Mouse (Mus musculus) right cerebral cortex, postnatal 25 days (tissue): Measurements from ENCODE around the gene Stum.
"Not testable (repeated sequence)": the region's sequence is repeated elsewhere in the genome, so short reads cannot be mapped to it uniquely, and the experiment has no call there.

Source experiments
- DNase-seq: peaks from one replicate; pipeline ENCODE4 v3.0.0; 2022

The Stum gene

GRCm38 (mm10) chr1:180483399-180484291 is at the start of gene Stum:
Stum (minus strand) TSS chr1:180483504.
- peak; percentile 64 for DNase-seq

- no peak for DNase-seq
These were observed 49.4 kb upstream of the Stum start for GRCm38 (mm10) chr1:180532671-180533070.

- DNase-seq = no peak
These were observed 47.4 kb upstream of the Stum start for GRCm38 (mm10) chr1:180530457-180531263.

- DNase-seq = no peak
These were observed 46.5 kb upstream of the Stum start for GRCm38 (mm10) chr1:180529847-180530246.

GRCm38 (mm10) chr1:180525301-180525700 is 42.0 kb upstream of the Stum start:
- no peak for DNase-seq

- no peak for DNase-seq
These were observed 40.0 kb upstream of the Stum start for GRCm38 (mm10) chr1:180523320-180523719.

- peak; percentile 69 for DNase-seq
These were observed 36.9 kb upstream of the Stum start for GRCm38 (mm10) chr1:180520190-180520589.

- DNase-seq = no peak
These were observed 36.2 kb upstream of the Stum start for GRCm38 (mm10) chr1:180519520-180519919.

- not testable (repeated sequence) for DNase-seq
These were observed 35.6 kb upstream of the Stum start for GRCm38 (mm10) chr1:180518899-180519298.

GRCm38 (mm10) chr1:180518412-180518811 is 35.1 kb upstream of the Stum start:
- no peak for DNase-seq

GRCm38 (mm10) chr1:180517390-180518054 is 34.2 kb upstream of the Stum start:
- no peak for DNase-seq

GRCm38 (mm10) chr1:180514077-180514476 is 30.8 kb upstream of the Stum start:
- DNase-seq = no peak

- no peak for DNase-seq
These were observed 27.6 kb upstream of the Stum start for GRCm38 (mm10) chr1:180510879-180511278.

- DNase-seq = peak; percentile 66
These were observed 27.1 kb upstream of the Stum start for GRCm38 (mm10) chr1:180510442-180510841.

GRCm38 (mm10) chr1:180508662-180509061 is 25.4 kb upstream of the Stum start:
- DNase-seq = no peak

- DNase-seq = peak; percentile 74
These were observed 24.0 kb upstream of the Stum start for GRCm38 (mm10) chr1:180507291-180507791.

GRCm38 (mm10) chr1:180506341-180506740 is 23.0 kb upstream of the Stum start:
- no peak for DNase-seq

GRCm38 (mm10) chr1:180504899-180505298 is 21.6 kb upstream of the Stum start:
- DNase-seq = no peak

GRCm38 (mm10) chr1:180503484-180503883 is 20.2 kb upstream of the Stum start:
- no peak for DNase-seq

- DNase-seq = no peak
These were observed 19.3 kb upstream of the Stum start for GRCm38 (mm10) chr1:180502566-180502965.

GRCm38 (mm10) chr1:180500641-180501040 is 17.3 kb upstream of the Stum start:
- no peak for DNase-seq

- DNase-seq = no peak
These were observed 16.9 kb upstream of the Stum start for GRCm38 (mm10) chr1:180500218-180500617.

- no peak for DNase-seq
These were observed 16.5 kb upstream of the Stum start for GRCm38 (mm10) chr1:180499766-180500165.
